Mouse (Mus musculus) cerebellum, adult 8-10 months (tissue): Measurements from ENCODE around the gene Guca2a.
"Not testable (repeated sequence)": the region's sequence is repeated elsewhere in the genome, so short reads cannot be mapped to it uniquely, and the experiment has no call there.

Experiments
- DNase-seq: peaks from one replicate; pipeline ENCODE4 v3.0.0; 2022

The Guca2a gene

DNA sequence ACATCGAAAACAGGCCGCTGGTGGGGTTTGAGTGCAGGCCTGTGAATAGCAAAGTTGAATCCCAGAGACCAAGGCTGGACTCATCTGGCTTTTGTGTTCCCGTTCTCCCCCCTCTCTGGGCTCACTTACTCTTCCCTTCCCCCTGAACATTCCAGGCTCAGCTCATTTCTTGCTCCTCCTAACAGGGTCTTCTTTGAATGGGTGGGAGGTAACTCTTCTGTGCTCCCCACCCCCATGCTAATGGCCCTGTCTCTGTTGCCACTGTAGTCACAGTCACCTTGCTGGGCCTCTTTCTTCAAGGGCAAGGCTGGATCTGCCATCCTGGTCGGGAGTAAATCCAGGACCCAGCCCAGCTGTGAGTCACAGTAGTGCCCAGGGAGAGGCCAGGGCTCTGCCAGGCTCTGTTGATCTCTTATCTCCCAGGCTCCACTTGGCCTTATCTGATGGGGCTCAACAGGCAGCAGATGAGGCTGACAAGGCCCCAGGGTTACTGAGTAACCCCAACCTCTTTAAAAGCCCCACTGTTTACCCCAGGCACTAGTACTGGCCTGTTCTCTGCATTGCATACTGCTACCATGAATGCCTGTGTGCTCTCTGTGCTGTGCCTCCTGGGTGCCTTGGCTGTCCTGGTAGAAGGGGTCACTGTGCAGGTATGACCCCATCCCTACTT lies at the start of gene Guca2a:
Gene Guca2a, plus strand, starts transcription at position 529 of the 670 bp plus-strand sequence.
- DNase-seq: no peak

DNA sequence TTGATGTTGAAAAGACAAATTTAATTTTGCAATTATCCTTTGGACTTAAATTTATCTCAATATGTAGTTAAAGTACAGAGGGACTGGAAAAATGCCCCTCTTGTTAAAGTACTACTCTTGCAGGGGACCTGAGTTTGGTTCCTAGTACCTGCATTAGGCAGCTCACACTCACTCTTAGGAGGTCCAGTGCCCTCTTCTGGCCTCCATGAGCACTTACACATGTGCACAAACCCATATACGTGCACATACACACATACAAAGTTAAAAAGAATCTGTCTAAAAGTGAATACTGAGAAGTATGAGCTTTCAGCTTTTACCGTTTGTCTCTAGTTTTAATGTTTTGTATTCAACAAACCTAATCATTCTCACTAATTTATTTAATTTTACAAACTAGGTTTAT lies 49.5 kb upstream of the Guca2a start:
- no peak for DNase-seq

DNA sequence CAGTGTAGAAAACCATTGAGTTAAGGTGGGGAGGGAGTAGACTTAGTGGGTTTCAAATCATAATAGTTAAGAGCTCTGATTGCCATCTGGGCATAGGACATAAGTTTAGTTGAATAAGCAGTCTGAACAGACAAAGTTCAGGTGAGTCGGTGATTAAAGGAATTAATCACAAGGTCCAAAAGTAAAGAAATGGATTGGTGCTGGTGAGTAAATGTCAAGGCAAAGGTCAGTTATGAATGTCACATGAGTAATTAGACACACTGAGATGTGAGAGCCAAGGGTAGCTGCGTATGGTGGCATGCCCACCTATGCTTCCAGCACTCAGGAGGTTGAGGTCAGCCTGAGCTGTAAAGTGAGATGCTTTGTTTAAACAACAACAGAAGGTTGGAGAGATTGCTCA lies 48.1 kb upstream of the Guca2a start:
- no peak for DNase-seq

DNA sequence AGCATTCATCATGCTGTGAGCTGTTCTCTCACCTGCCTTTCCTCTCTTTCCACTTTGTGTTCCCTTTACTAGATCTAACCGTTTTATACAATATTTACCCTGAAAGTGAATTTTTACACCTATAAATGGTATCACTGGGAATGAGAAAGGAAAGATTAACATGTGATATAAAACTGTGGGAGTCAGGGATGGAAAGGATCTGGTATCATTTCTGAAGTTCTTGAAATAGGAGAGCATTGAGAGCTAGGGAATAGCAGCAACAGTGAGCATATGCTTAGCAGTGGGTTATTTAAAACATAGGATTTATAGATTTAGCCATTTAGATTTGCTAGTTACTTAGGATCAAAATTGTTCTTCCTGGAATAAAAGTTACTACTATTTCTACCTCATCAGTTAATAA lies 47.5 kb upstream of the Guca2a start:
- DNase-seq: no peak

DNA sequence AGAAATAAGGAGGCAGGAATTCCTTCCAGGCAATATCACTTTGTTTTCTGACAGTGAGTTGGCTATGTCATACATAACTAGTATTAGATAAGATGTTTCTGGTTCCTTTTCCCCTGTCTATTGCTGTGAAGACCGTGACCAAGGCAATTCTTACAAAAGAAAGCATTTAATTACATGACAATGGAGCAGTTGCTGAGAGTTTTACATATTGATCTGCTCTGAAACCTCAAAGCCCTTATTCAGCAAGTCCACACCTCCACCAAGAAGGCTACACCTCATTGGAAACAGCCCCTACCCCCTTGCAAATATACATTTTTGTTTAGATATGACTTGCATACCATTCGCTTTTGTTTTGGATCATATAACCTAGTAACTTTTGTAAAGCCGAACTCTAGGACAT lies 45.0 kb upstream of the Guca2a start:
- no peak for DNase-seq

DNA sequence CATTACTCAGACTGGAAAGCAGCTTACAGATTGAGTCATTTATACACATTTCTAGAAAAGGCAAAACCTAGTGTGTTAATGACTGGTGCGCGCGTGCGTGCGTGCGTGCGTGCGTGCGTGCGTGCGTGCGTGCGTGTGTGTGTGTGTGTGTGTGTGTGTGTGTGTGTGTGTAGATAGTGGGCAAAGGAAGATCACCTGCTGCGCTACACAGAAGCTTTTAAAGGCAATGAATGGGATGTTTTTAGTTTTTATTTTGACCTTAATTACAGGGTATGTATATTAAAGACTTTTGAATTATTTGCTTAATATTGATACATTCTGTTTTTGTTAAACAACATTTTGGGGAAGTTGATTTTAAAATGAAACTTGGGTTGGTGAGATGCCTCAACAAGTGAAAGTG lies 43.2 kb upstream of the Guca2a start:
- DNase-seq: no peak

DNA sequence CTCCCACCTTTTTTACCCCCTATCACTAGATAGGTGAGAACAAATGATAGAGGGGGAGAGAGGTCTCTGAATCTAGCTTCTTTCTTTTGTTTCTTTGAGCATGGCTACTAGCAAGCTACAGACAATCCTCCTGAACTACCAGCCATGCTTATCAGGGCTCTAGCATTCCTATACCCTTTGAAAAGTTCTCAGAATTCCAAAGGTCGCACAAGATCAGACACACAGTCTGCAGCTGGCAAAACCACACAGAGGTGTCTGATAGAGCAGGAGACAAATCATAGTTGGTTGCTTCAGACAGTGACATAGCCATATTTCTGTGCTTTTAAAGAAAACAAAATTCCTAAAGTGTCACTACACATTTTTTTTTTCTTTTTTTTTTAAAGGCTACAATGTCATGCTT lies 37.9 kb upstream of the Guca2a start:
- DNase-seq: no peak

DNA sequence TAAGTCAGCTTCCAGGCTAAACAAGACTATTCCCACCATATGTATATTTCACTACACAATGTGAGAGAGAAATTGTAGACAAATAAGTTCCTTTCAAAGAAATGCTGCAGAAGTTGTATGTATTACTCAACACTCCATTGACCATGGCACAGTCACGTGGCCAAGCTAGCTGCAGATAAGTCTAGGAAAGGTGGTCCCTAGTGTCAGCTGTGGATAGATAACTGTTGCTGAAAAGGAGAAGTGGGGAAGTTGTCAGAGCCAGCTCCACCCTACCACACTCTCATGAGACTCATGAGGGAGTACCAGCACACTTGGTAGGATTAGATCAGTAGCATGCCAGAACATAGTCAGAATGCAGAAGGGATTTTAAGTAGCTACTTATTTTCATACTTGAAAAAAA lies 28.0 kb upstream of the Guca2a start:
- no peak for DNase-seq

DNA sequence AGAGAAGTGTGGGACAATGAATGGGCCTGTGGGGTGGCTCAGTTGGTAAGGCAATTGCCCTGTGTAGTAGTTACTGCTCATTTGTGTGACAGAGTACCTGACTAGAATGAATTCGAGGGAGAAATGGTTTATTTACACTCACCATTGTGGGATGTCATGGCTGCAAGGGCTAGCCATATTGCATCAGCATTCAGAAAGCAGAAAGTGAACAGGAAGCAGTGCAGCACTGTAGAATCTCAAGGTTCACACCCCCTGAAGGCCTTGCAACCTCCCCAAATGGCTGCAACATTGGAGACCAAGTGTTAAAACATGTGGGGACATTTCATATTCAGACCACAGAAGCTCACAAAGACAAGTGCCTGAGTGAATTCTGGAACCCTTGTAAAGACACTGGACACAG lies 23.4 kb upstream of the Guca2a start:
- DNase-seq: no peak

DNA sequence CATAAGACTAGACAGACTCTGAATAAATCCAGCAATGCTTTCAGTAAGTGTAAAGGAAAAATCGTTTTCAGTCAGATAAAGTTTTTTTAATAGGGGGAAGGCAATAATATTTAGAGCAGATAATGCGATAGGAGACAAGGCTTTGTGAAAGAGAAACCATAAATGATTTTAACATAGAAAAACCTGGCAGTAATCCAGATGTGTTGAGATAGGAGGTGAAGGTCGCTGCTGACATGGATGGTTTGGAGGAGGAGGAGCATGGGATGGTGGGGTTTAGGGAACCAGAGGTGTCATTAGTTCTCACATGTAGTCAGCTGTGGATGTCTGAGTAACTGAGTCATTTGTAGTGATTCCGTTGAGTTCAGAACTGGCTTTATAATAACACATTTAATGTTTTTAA lies 22.8 kb upstream of the Guca2a start:
- DNase-seq: no peak

DNA sequence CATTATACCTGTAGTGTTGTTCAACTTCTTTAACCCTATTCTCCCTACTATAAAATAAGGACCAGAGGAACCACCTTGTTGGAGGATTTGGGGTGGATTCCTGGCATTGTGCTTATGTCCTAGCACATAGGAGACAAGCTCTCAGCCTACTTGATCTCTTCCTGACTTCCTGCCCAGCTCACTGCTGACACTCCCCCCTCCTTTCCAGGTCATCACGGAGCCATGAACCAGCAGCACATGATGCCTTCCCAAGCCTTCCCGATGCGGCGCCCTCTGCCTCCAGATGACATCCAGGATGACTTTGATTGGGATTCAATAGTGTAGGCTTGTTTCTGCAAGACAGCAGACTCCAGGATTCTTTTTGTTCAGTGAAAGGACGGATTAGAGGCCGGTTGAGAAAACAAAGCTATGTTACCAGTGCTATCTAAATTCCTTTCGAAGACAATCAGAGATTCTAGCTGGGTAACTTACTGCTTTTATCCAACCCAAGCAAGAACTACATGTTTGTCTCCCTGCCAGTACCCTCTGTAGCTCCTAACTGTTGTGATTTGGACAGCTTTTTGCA lies 11.3 kb upstream of the Guca2a start:
- no peak for DNase-seq

DNA sequence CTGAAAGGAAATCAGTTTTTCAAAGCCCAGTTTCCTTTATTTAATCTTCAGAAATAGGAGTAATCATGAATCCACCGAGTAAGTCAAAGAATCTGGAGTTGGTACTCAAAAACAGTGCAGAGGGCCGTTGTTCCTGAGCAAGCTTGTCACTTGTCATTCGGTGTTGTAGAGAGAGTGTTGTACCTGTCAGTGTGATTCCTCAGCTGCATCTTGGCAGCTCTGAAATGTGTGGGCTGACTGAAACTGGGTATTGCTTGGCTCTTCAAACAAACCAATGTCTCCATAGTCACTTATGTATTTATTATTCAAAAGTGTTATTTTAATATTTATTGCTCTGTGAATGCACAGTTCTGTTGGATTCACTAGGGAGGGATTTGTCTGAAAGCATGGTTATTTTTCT lies 10.6 kb upstream of the Guca2a start:
- no peak for DNase-seq

DNA sequence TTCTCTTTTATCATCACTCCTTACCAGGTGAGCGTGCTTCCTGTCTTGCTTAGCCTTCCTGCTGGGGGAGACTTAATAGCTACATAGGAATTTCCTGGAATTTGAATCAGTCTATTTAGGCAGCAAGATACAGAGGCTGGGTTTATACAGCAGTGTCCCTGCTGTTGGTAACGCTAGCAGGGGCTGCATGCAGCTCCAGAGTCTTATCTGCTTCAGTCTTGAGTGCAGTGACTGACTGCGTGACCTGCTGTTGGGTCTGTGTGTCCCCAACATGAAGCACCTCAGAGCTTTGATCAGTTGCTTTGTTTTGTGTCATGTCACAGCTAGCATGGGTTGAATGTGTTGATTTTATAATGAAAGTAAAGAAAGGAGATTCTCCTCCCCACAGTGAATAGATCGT lies 10.2 kb upstream of the Guca2a start:
- no peak for DNase-seq

DNA sequence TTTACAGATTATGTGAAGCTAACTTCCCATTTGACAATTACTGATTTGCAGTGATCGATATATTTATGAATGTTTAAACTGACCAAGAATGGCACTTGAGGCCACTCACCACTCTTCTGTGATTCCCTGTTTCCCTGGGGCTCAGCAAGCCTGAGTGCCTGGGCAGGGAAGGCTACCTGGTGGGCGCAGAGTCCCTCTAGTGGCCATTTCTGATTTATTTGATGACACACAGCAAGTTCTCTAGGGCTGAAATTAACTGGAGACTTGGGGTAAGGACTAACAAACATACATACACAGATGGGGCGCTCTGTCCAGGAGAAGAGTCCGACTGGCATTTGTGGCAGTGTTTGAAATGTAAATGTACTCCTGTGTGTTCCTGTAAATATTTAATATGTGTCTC lies 9.1 kb upstream of the Guca2a start:
- DNase-seq: not testable (repeated sequence)

DNA sequence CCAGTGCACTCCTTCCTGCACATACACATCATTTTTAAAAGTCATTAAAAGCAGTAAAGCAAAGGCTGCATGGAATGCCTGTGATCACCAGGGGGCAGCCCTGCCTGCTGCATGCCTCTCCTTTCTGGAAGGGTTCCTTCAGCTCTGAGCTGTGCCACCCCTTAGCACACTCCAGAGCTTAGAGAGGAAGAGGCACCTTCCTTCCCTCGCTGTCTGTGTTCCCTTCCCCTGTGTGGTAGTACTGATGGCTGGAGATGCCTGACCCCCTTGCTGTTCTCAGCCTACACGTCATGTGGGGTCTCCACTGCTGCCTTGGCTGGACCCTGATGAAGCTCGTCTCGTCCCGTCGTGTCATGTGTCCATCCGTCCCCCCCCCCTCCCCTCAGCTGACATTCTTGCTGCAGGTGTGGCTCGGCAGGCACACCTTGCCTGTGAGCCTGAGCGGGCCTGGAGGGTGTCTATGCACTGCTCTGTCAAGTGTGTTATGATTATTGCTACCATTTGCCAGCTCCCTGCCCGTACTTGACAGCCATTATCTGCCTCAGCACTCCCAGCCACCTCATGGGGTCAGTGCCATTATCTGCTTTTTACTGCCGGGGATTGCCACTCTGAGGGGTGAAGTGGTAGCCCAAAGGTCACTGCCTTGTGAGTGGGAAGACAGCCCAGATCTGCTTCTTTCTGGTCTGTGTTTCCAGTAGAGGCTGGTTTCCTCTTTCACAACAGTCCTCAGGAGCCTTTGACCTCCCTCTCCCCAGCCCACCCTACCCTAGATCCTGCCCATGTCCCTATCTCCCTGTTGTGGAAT lies 6.2 kb upstream of the Guca2a start:
- DNase-seq: no peak

DNA sequence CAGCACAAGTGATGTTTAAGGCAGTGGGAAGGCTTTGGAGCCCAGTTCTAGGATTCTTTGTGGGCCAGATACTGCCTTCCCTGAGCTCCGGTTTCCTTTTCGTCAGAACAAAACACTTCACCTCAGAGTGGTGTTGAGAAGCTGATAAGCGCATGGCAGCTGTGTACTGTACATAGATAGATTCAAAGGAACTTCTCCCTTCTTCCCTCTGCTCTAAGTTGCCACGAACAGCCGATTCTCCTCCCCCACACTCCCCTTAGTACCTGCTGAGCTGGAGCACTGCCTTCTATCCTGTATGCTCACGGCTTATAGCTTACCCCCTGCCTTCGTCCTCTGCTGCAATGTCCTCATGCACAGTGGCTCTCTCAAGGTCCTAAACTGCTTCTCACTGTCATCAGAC lies 4.8 kb upstream of the Guca2a start:
- no peak for DNase-seq

DNA sequence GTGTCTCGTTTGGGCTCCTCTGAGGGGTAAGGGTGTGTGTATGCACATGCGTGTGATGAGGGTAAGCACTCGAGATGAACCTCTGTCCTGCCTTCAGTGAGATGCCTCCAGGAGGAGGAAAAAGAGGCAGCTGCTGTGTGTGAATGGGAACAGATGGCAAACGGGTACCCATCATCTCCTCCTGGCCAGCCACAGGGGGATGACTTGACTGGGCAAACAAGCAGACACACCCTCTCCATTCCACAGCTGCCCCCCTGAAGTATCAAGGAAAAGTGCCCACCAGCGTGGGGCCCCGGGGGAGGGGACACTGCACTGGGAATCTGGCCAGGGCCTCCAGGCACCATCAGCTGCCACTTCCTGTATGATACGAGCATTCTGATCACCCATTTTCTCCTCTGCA lies 4.2 kb upstream of the Guca2a start:
- DNase-seq: no peak

DNA sequence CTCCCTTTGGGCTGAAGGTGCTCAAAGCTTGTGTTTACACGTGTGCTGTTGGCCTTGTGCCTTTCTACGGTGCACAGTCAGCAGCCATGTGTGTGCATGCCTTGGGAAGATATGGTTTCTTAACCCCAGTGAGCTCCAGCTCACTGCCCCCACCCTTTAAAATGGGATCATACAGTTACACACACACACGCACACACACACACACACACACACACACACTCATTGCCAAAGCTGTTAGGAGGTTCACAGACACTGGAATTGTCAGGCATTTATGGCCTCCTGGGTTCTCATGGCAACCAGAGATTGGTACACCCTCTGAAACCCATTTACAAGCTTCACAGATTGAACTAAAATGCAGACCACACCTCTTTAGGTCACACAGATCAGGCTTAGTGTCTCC lies 3.6 kb upstream of the Guca2a start:
- DNase-seq: no peak

DNA sequence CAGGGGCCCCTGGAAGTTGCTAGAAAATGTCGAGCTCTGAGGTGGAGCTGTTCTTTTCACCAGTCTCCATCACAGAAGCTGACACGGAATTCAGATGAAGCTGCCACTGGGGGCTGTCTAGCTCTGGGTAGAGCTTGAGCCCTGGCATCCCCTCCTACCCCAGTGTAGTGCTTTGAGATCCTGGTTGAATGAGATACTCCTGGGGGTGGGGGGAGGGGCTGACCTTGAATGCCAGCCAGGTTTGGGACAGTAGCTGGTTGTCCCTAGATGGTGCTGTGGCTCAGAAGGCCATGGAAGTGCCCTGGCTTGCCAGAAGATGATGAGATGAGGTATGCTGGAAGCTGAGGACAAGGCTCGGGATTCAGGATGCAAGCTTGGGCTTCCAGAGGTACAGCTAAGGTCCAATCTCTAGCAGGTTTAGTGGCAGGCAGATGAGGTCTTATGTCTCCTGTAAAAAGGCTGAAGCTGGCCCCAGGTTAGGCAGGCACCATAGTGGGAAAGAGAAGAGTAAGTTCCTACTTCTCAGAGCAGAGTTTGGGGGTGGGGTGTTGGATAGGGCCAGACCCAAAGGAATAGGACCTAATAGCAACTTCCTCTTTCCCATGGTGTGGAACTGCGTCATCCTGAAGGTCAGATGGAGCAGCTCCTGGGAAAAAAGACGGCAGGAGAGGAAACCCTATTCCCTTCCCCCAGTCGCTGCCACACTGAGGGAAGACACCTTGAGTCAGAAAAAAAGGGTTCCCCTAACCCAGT lies 2.4 kb upstream of the Guca2a start:
- no peak for DNase-seq

DNA sequence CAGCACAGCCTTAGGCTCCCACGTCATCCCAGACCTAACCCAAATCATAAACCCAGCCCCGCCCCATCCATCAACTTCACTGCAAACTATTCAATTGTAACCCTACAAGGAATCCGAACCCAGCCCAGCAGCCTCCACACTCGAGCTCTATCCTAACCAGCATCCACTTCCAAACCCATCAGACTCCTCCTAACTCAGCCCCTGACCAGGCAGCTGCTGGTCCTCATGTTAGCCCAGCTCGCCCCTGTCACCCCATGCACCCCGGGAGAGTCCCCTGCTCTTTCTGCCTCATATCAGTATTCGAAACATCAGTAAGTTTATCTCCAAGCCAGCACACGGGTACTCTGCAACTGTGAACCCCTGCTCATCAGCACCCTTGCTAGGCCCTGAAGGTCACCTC lies 1.8 kb upstream of the Guca2a start:
- DNase-seq: no peak

DNA sequence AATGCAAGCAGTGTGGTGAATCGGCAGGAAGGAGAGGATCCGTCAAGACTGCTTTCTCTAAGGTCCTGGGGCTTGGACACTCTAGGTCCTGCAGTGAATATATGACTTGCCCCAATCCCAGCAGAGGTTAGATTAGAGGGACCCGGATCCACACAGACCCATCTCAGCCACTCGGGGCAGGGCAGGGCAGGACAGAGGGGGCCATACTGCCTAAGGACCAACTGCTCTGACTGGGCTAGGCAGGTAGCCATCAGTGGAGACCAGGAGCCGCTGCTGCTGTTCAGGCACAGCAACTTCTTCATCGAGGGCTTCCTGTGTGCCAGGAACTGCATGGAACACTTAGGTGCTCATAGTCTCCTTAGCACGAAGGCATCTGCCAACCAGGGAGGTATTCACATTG lies 773 bp upstream of the Guca2a start:
- DNase-seq: no peak

DNA sequence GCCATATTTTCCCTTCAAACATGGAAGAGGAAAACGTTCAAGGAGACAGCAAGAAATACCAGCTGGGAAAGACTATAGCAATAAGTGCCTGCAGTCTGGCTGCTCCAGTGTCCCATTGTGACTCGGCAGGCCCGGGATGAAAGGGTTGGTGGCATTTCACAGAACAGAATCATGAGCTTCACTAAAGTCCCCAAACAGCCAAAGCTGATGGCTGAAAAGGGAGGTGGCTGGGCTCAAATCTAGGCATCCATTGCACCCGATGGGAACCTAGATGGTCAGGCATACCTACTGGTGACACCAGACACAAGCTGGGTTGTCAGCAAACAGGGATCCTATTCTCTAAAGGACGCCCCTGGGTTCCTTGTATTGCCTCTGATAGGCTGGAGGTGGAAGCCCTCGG lies 442 bp downstream of the Guca2a start:
- no peak for DNase-seq

DNA sequence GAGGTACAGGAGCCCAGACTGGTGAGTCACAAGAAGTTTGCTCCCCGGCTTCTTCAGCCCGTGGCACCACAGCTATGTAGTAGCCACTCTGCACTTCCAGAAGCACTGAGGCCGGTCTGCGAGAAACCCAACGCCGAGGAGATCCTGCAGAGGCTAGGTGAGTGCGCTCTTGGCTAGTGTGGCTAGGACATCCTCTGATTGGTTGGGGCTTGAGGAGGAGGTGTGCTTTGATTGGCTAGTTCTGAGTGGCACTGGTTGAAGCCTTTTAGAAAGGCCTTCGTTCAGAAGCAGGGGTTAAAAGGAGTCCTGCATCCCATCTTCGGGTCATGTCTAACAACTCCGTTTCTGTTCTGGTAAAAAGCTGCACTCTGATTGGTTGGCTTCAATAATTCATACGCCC lies 1.2 kb downstream of the Guca2a start:
- no peak for DNase-seq

DNA sequence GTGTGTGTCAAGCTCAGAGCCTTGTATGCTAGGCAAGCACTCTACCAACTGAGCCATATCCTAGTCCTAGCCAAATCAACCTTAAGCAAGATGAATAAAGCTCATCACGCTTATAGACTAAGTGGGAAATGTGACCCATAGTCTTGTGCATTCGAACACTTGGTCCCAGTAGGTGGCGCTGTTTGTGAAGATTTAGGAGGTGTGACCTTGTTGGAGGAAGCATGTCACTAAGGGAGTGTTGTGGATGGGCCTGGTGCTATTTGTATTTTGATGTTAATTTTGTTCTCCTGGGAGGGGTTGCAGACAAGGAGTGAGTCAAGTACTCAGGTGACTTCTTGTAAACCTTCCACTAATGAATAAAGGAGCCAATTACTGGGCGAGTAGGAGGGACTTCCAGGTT lies 5.2 kb downstream of the Guca2a start:
- no peak for DNase-seq
